ENCODE assay signal across 9 mouse cellular contexts in the genomic region with DNA sequence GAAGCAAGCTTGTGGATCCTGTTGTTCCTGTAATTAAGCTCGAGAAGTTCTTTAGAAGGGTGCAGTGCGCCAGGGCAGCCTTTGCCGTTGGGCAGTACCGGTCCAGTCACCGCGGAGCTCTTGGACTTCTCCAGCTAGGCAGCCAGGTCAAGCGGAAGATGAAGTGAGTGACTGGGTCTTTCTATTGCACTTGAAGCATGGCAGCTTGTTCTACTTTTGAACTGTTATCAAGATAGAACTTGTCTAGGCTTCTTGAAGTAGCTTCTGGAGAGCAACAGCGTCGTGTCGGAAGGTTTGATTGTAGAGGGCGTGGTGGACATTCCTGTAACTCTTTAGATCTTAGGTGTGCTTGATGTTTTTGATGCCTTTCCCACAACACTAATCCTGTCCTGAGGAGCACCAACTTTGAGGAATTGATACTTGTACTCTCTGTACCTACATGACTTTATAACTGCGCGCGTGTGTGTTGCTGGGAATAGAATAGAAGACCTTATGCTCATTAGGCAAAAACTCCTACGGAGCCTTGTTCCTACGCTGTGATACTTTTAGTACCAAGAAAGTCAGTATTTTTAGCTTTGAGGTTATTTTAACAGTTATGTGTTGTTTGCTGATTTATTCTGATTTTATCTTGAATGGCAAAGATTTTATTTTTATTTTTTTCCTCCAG. TPM values are rescaled to one million over a fixed set of nuclear protein-coding genes. Genes with fewer than 3 reads are reported as not detected.
DNase-seq lines count a peak whose midpoint lies in the region; ATAC-seq and TF ChIP-seq lines count a peak whose summit lies in the region.
"Had no signal": no experiment of that assay in that cellular context is flagged by ENCODE, and none has a peak within 500 bp of the region (broad histone marks: within the 10 kb centered on the region; RNA-seq: fewer than 3 reads in every experiment).

No protein-coding gene starts in this region.

- H3K4me1 ChIP-seq in heart, postnatal 0 days (ENCODE audit: control insufficient read depth, insufficient read depth) = peaks cover 47% of the 10 kb centered on the region
- H3K4me1 ChIP-seq in heart, adult 2 months (ENCODE audit: control insufficient read depth, insufficient read depth, low read length) = peaks cover 17% of the 10 kb centered on the region
- H3K4me1 ChIP-seq in E14TG2a.4 (replicated peaks; ENCODE audit: low read depth, low read length) = peaks cover 96% of the 10 kb centered on the region

- 60% methylated on average over 16 of the region's 16 CpGs for WGBS in heart, postnatal 0 days
- WGBS in heart, adult 2 months = 75% methylated on average over 16 of the region's 16 CpGs

- H3K79me2 ChIP-seq in heart, adult 2 months (replicated peaks; ENCODE audit: control insufficient read depth, insufficient read depth, low read length) = peaks cover 4% of the 10 kb centered on the region

- TF ChIP-seq EP300 in heart, postnatal 0 days (IDR thresholded peaks at IDR 0.05; ENCODE audit: low read depth) = no peak
- TF ChIP-seq EP300 in heart, adult 2 months (IDR thresholded peaks at IDR 0.05; ENCODE audit: insufficient read depth, low read depth, low read length) = no peak

- H3K4me3 ChIP-seq in heart, postnatal 0 days (ENCODE audit: low read depth, low read length) = no peak overlapping the region
- H3K4me3 ChIP-seq in heart, adult 2 months = no peak overlapping the region
- H3K4me3 ChIP-seq in E14TG2a.4 (replicated peaks; ENCODE audit: low read length) = peak overlapping the region; percentile 64

- H3K27ac ChIP-seq in heart, postnatal 0 days (ENCODE audit: low read depth) = 0 out of 2 replicates have a peak overlapping the region, but pooled peaks have one; percentile 2
- H3K27ac ChIP-seq in heart, adult 2 months = no peak overlapping the region; the same call in 1 of the 2 replicates

- H3K4me2 ChIP-seq in heart, postnatal 0 days (ENCODE audit: low read depth, low read length) = peak overlapping the region; percentile 21; the same call in 1 of the 2 replicates

- ATAC-seq in heart, postnatal 0 days (ENCODE audit: insufficient read depth, low read depth) = no peak
- ATAC-seq: hindbrain, embryonic 16.5 days had no signal

- no peak for TF ChIP-seq POLR2A in heart, adult 2 months (IDR thresholded peaks at IDR 0.05; ENCODE audit: insufficient read depth, low read depth, low read length)

- TF ChIP-seq CTCF in heart, postnatal 0 days (IDR thresholded peaks at IDR 0.05; ENCODE audit: low read depth) = no peak
- TF ChIP-seq CTCF in heart, adult 2 months (IDR thresholded peaks at IDR 0.05) = no peak
- TF ChIP-seq CTCF in E14TG2a.4 (conservative IDR thresholded peaks at IDR 0.05; ENCODE audit: low read length) = no peak

- no peak overlapping the region for H3K9ac ChIP-seq in heart, postnatal 0 days (replicated peaks; ENCODE audit: low read depth, low read length)
- H3K9ac ChIP-seq in heart, adult 2 months (ENCODE audit: low read depth, low read length) = no peak overlapping the region

- no peaks in the 10 kb centered on the region for H3K9me3 ChIP-seq in heart, postnatal 0 days (replicated peaks; ENCODE audit: control insufficient read depth, low read length)
- no peaks in the 10 kb centered on the region for H3K9me3 ChIP-seq in E14TG2a.4 (ENCODE audit: low read length)

- intact Hi-C loops in heart, adult 2 months (cut with DNase I) = loop anchor here (5.0 kb wide), 1 partner anchor 60 kb away; no protein-coding TSS in a partner anchor

- DNase-seq in heart, postnatal 0 days (ENCODE audit: low spot score) = no peak
- no peak for DNase-seq in heart, adult 2 months
- DNase-seq in R1 (ENCODE audit: low read depth, low spot score) = peak; percentile 79
- DNase-seq in lung, postnatal 14 days = peak; percentile 27
- DNase-seq in neural tube, embryonic 10.5 days (ENCODE audit: extremely low spot score, low spot score) = no peak
- DNase-seq in embryo, embryonic 10 days (ENCODE audit: low spot score) = no peak
- DNase-seq: adrenal gland, postnatal 25 days had no signal

- H3K27me3 ChIP-seq in heart, postnatal 0 days (ENCODE audit: control insufficient read depth, insufficient read depth, low read length) = no peaks in the 10 kb centered on the region
- H3K27me3 ChIP-seq in heart, adult 2 months (ENCODE audit: control insufficient read depth, insufficient read depth, low read length) = no peaks in the 10 kb centered on the region
- no peaks in the 10 kb centered on the region for H3K27me3 ChIP-seq in E14TG2a.4 (ENCODE audit: insufficient read depth, low read length)

- H3K36me3 ChIP-seq in heart, postnatal 0 days (replicated peaks; ENCODE audit: control insufficient read depth, insufficient read depth, low read length) = peaks cover 18% of the 10 kb centered on the region
- peaks cover 31% of the 10 kb centered on the region for H3K36me3 ChIP-seq in heart, adult 2 months (ENCODE audit: control insufficient read depth, insufficient read depth, low read length)
- H3K36me3 ChIP-seq in E14TG2a.4 (ENCODE audit: insufficient read depth, low read length) = peaks cover 91% of the 10 kb centered on the region

RNA-seq across cellular contexts. Expression of a gene that starts 41.2 kb away (rescaled TPM):
- 13.9 and 52.9 TPM in 2 replicates for total RNA-seq in heart, postnatal 0 days (2014; rRNA removed; ENCODE audit: low replicate concordance)
- 5.4 and 6.1 TPM in 2 replicates for polyA plus RNA-seq in heart, postnatal 0 days (2015; fragmentation: Nextera tagmentation; extraction: Ambion mirVana)
- 10 to 100 TPM; 26.6 to 27.9 TPM for total RNA-seq in heart, adult 2 months (2021)
- 9.0 and 12.7 TPM in 2 replicates for polyA plus RNA-seq in heart, adult 2 months (2012; rRNA removed)

Comparison
In these comparisons a context has a peak if more than half of its experiments do, and no peak if none do; other contexts are left out.
1. DNase-seq: peak in R1 (single experiment) and lung, postnatal 14 days (single experiment); none in heart, postnatal 0 days (single experiment), heart, adult 2 months (0 of 2), neural tube, embryonic 10.5 days (single experiment) and embryo, embryonic 10 days (single experiment).